Mouse (Mus musculus): Measurements from ENCODE around the gene Mus81. TPM values are rescaled to one million over a fixed set of nuclear protein-coding genes. Genes with fewer than 3 reads are reported as not detected.
"Not testable (repeated sequence)": the region's sequence is repeated elsewhere in the genome, so short reads cannot be mapped to it uniquely, and the experiment has no call there.

The Mus81 gene
- polyA plus RNA-seq, 1 experiment from 2014 or later, result 38.3 TPM

DNA sequence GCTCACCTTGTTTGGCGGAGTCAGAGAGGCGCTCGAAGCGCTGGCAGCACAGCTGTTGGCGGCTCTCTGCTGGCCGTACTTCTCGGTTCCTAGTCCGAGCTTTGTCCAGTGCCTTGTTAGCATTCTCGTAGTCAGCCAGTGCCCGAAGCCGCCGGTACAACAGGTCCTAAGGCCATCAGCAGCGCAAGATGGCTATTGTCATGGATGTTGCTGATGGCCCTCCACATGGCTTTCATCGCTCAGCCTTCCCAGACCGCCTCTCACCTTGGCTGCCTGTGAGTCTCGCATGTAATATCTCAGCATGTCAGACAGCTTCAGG, 7.8 kb upstream of the Mus81 start:
- DNase-seq (ENCODE audit: low spot score) (no peak), ATAC-seq (replicated peaks; ENCODE audit: low FRiP score, low TSS enrichment, low read depth) (no peak)
- Histone ChIP-seq H3K27ac (ENCODE audit: low read depth) (no peak overlapping the region), H3K9me3 (ENCODE audit: control insufficient read depth, low read length) (no peaks in the 10 kb centered on the region), H3K4me3 (ENCODE audit: low read depth, low read length) (no peak overlapping the region), H3K27me3 (replicated peaks; ENCODE audit: control insufficient read depth, insufficient read depth, low read length) (no peaks in the 10 kb centered on the region), H3K4me2 (ENCODE audit: low read length) (no peak overlapping the region), H3K4me1 (replicated peaks; ENCODE audit: control insufficient read depth, insufficient read depth, low read length) (peaks cover 5% of the 10 kb centered on the region), H3K36me3 (ENCODE audit: control insufficient read depth, insufficient read depth, low read length) (peaks cover 56% of the 10 kb centered on the region), H3K9ac (ENCODE audit: low read length) (no peak overlapping the region)
- 80% methylated on average over 16 of the region's 16 CpGs for WGBS

DNA sequence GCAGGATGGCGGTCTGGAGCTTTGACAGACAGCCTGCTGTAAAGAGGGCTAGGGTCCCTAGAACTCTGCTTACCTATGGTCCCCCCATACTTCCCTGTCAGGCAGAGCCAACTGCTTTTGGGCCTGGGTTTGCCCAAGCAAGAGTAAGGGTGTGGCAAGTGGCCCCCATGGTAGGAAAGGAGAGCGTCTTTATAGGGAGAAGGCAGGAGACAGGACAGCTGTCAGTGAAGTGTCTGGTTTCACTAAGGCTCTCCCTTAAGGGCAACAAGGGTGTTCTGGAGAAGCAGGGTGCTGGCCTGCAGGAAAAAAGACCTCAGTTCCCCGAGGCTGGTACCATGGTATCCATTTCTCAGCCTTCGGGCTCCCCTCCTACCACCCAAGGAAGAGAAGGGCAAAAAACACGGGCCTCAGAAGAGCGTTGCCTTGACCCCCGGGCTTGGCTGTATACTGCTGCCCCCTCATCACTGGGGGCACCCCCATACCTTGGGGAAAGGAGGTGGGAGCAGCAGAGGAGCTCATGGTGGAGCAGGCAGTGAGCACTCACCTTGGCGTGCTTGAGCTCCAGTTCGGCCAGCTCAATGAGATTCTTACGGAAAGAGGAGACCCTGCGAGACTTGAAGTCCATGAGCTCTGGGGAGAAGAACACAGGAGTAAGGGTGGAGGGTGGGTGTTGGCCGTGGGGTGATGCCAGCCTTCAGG, 7.3 kb upstream of the Mus81 start:
- peaks cover 56% of the 10 kb centered on the region for H3K36me3 ChIP-seq (ENCODE audit: control insufficient read depth, insufficient read depth, low read length)
- peaks cover 5% of the 10 kb centered on the region for H3K4me1 ChIP-seq (replicated peaks; ENCODE audit: control insufficient read depth, insufficient read depth, low read length)
- H3K27ac ChIP-seq (ENCODE audit: low read depth), result no peak overlapping the region
- no peak overlapping the region for H3K4me3 ChIP-seq (ENCODE audit: low read depth, low read length)
- H3K9me3 ChIP-seq (ENCODE audit: control insufficient read depth, low read length), result no peaks in the 10 kb centered on the region
- H3K9ac ChIP-seq (ENCODE audit: low read length), result no peak overlapping the region
- ATAC-seq (replicated peaks; ENCODE audit: low FRiP score, low TSS enrichment, low read depth), result no peak
- DNase-seq (ENCODE audit: low spot score), result no peak
- H3K4me2 ChIP-seq (ENCODE audit: low read length), result no peak overlapping the region
- WGBS, result 83% methylated on average over 12 of the region's 12 CpGs
- no peaks in the 10 kb centered on the region for H3K27me3 ChIP-seq (replicated peaks; ENCODE audit: control insufficient read depth, insufficient read depth, low read length)

DNA sequence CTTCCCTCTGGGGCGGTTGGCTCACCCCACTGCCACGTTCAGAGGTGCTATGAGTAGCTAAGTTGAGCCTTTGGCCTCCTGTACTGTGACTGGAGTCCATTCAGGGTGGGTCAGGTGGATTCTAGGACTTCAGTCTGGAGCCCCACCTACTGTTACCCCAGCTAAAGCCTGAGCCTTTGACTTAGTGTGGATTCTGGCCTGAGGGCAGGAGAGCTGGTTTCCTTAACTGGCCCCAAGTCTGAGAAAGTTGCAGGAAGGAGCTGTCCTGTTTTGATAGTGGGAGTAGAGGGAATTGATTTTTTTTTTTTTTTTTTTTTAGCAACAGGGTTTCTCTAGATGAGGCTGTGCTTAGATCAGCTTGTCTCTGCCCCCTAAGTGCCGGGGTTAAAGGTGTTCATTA, 6.1 kb upstream of the Mus81 start:
- Histone ChIP-seq H3K4me1 (replicated peaks; ENCODE audit: control insufficient read depth, insufficient read depth, low read length) (peaks cover 6% of the 10 kb centered on the region), H3K4me3 (ENCODE audit: low read depth, low read length) (no peak overlapping the region), H3K9ac (ENCODE audit: low read length) (no peak overlapping the region), H3K4me2 (ENCODE audit: low read length) (no peak overlapping the region), H3K27ac (ENCODE audit: low read depth) (no peak overlapping the region), H3K9me3 (ENCODE audit: control insufficient read depth, low read length) (no peaks in the 10 kb centered on the region), H3K27me3 (replicated peaks; ENCODE audit: control insufficient read depth, insufficient read depth, low read length) (no peaks in the 10 kb centered on the region), H3K36me3 (ENCODE audit: control insufficient read depth, insufficient read depth, low read length) (peaks cover 56% of the 10 kb centered on the region)
- 86% methylated on average over 3 of the region's 3 CpGs for WGBS
- ATAC-seq (replicated peaks; ENCODE audit: low FRiP score, low TSS enrichment, low read depth), result no peak
- DNase-seq (ENCODE audit: low spot score), result no peak

DNA sequence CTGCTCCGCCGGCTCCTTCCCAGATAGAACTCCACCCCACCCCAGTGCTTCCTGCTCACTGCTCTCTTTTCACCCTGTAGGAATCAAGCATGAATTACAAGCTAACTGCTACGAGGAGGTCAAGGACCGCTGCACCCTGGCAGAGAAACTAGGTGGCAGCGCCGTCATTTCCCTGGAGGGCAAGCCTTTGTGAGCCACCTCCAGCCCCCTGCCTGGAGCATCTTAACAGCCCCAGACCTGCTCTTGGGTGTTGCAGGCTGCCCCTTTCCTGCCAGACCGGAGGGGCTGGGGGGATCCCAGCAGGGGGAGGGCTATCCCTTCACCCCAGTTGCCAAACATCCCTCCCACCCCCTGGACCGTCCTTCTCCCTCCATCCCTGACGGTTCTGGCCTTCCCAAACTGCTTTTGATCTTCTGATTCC, 5.1 kb upstream of the Mus81 start:
- H3K4me3 ChIP-seq (ENCODE audit: low read depth, low read length); H3K27ac ChIP-seq (ENCODE audit: low read depth); H3K9ac ChIP-seq (ENCODE audit: low read length); H3K4me1 ChIP-seq (replicated peaks; ENCODE audit: control insufficient read depth, insufficient read depth, low read length); H3K27me3 ChIP-seq (replicated peaks; ENCODE audit: control insufficient read depth, insufficient read depth, low read length); ATAC-seq (replicated peaks; ENCODE audit: low FRiP score, low TSS enrichment, low read depth); H3K4me2 ChIP-seq (ENCODE audit: low read length); H3K9me3 ChIP-seq (ENCODE audit: control insufficient read depth, low read length); DNase-seq (ENCODE audit: low spot score): not testable (repeated sequence)
- peaks cover 56% of the 10 kb centered on the region for H3K36me3 ChIP-seq (ENCODE audit: control insufficient read depth, insufficient read depth, low read length)
- WGBS, result 67% methylated on average over 9 of the region's 9 CpGs

DNA sequence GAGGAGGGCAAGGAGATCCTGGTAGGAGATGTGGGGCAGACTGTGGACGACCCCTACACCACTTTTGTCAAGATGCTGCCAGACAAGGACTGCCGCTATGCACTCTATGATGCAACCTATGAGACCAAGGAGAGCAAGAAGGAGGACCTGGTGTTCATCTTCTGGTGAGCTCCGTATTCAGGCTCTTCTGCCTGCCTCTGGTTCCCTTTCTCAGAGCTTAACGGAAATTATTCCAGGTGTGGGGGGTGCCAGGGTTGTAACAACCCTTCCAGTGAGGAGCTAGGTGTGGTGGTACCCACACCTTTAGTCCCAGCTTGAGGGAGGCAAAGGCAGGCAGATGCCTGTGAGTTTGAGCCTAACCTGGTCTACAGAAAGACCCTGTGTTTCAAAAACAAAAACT, 4.4 kb upstream of the Mus81 start:
- H3K27ac ChIP-seq (ENCODE audit: low read depth), result no peak overlapping the region
- 82% methylated on average over 4 of the region's 4 CpGs for WGBS
- H3K4me1 ChIP-seq (replicated peaks; ENCODE audit: control insufficient read depth, insufficient read depth, low read length), result peaks cover 9% of the 10 kb centered on the region
- H3K9me3 ChIP-seq (ENCODE audit: control insufficient read depth, low read length), result no peaks in the 10 kb centered on the region
- no peak overlapping the region for H3K9ac ChIP-seq (ENCODE audit: low read length)
- H3K4me2 ChIP-seq (ENCODE audit: low read length), result no peak overlapping the region
- peaks cover 56% of the 10 kb centered on the region for H3K36me3 ChIP-seq (ENCODE audit: control insufficient read depth, insufficient read depth, low read length)
- ATAC-seq (replicated peaks; ENCODE audit: low FRiP score, low TSS enrichment, low read depth), result no peak
- no peak overlapping the region for H3K4me3 ChIP-seq (ENCODE audit: low read depth, low read length)
- DNase-seq (ENCODE audit: low spot score), result no peak
- no peaks in the 10 kb centered on the region for H3K27me3 ChIP-seq (replicated peaks; ENCODE audit: control insufficient read depth, insufficient read depth, low read length)

DNA sequence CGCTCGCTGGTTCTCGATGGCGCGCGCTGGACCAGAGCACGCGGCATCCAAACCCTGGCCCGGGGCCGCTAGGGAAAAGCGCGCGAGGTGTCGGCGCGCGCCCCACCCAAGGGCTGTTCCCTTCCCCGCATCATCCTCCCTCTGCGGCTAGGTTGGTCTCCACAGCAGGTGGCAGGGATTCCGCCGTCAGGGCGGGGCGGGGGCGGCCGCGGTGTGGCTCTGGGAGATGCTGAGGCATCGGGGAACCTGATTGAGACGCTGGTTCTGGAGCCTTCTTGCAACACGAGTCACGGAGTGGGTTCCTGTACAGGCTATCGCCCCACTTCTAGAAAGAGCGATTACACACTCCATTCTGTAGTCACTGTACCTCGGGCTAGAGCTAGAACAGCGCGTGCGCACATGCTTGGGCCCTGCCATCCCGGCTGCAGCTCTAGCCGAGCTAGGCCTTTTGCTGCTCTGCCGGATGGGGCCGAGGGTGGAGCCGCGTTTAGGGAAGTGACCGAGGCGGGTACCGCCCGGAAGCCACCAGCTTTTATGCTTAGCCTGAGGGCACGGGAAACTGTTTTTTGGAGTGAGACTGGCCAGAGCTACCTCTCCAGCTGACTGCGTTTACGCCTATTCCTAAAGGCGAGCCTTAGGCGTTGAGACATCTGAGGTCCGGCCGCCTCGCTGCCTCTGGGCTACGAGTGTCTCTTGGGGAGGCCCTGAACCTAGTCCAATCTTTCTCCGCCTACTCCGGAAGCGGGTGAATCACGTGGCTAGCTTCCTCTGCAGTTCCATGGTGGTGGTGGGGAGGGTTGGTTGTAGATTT, 2.9 kb upstream of the Mus81 start:
- peak overlapping the region; percentile 75 for H3K4me2 ChIP-seq (ENCODE audit: low read length)
- H3K4me3 ChIP-seq (ENCODE audit: low read depth, low read length), result peak overlapping the region; percentile 95
- H3K27ac ChIP-seq (ENCODE audit: low read depth), result peak overlapping the region; percentile 98
- H3K36me3 ChIP-seq (ENCODE audit: control insufficient read depth, insufficient read depth, low read length), result peaks cover 41% of the 10 kb centered on the region
- H3K9me3 ChIP-seq (ENCODE audit: control insufficient read depth, low read length), result no peaks in the 10 kb centered on the region
- no peak; the same call in none of the 2 replicates for ATAC-seq (replicated peaks; ENCODE audit: low FRiP score, low TSS enrichment, low read depth)
- DNase-seq (ENCODE audit: low spot score), result peak; percentile 89
- H3K9ac ChIP-seq (ENCODE audit: low read length), result peak overlapping the region; percentile 96
- under 1% methylated on average over 59 of the region's 59 CpGs for WGBS
- peaks cover 18% of the 10 kb centered on the region for H3K4me1 ChIP-seq (replicated peaks; ENCODE audit: control insufficient read depth, insufficient read depth, low read length)
- H3K27me3 ChIP-seq (replicated peaks; ENCODE audit: control insufficient read depth, insufficient read depth, low read length), result no peaks in the 10 kb centered on the region

DNA sequence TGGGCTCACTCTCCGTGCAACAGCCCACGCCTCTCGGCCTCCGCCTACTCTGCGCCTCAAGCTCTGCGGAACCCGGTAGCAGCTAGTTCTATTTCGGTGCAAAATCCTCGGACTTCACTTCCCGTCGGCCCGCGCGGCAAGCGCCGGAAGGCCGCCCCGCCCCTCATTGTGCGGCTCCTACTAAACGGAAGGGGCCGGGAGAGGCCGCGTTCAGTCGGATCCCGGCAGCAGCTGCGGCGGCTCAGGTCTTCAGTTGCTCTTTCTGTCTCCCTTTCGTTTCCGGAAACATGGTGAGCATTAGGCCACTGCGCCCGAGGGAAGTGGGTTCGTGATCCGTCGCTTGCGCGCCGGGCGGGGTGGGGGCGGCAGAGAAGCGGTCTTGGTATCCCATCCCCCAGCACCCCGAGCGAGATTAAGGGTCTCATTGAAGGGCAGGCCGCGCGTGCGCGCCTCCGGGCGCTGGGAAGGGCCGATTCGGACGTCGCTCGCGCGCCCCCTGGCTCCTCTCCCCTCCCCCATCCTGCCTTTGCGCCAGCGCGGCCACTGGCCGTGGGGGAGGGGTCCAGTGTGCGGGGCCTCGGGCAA, 2.2 kb upstream of the Mus81 start, which contains the start of gene Cfl1:
Gene Cfl1 (plus strand): TSS at position 143 of the 585 bp plus-strand sequence.
- Histone ChIP-seq H3K4me1 (replicated peaks; ENCODE audit: control insufficient read depth, insufficient read depth, low read length) (peaks cover 18% of the 10 kb centered on the region), H3K27me3 (replicated peaks; ENCODE audit: control insufficient read depth, insufficient read depth, low read length) (no peaks in the 10 kb centered on the region), H3K4me2 (ENCODE audit: low read length) (peak within 1 kb of the TSS; percentile 75), H3K36me3 (ENCODE audit: control insufficient read depth, insufficient read depth, low read length) (peaks cover 41% of the 10 kb centered on the region), H3K27ac (ENCODE audit: low read depth) (peak within 1 kb of the TSS; percentile 98), H3K9ac (ENCODE audit: low read length) (peak within 1 kb of the TSS; percentile 96), H3K4me3 (ENCODE audit: low read depth, low read length) (peak within 1 kb of the TSS; percentile 95), H3K9me3 (ENCODE audit: control insufficient read depth, low read length) (no peaks in the 10 kb centered on the region)
- ATAC-seq (replicated peaks; ENCODE audit: low FRiP score, low TSS enrichment, low read depth), result peak; percentile 54
- WGBS, result under 1% methylated on average over 56 of the region's 62 CpGs
- peak; percentile 95 for DNase-seq (ENCODE audit: low spot score)

DNA sequence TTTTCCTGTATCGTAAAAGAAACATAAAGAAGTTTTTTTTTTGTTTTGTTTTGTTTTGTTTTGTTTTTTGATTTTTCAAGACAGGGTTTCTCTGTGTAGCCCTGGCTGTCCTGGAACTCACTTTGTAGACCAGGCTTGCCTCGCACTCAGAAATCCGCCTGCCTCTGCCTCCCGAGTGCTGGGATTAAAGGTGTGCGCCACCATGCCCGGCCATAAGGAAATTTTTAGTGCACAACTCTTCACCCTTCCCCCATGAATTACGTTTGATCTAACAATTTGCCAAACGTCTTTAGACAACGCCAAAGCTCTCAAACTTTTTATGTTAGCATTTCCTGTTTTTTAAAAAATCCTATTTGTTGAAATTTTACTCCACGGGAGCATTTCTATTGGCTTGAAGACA, 1.5 kb upstream of the Mus81 start:
- Histone ChIP-seq H3K4me1 (replicated peaks; ENCODE audit: control insufficient read depth, insufficient read depth, low read length) (peaks cover 18% of the 10 kb centered on the region), H3K36me3 (ENCODE audit: control insufficient read depth, insufficient read depth, low read length) (peaks cover 43% of the 10 kb centered on the region)

More for the DNA sequence above, 1.5 kb upstream of the Mus81 start:
- not testable (repeated sequence) for H3K9me3 ChIP-seq (ENCODE audit: control insufficient read depth, low read length); H3K9ac ChIP-seq (ENCODE audit: low read length); ATAC-seq (replicated peaks; ENCODE audit: low FRiP score, low TSS enrichment, low read depth); H3K27me3 ChIP-seq (replicated peaks; ENCODE audit: control insufficient read depth, insufficient read depth, low read length); DNase-seq (ENCODE audit: low spot score)
- Histone ChIP-seq H3K27ac (ENCODE audit: low read depth) (peak overlapping the region; percentile 98), H3K4me3 (ENCODE audit: low read depth, low read length) (peak overlapping the region; percentile 95; the same call in 1 of the 2 replicates), H3K4me2 (ENCODE audit: low read length) (peak overlapping the region; percentile 75)
- 47% methylated on average over 10 of the region's 10 CpGs for WGBS
